Mouse (Mus musculus) lung, postnatal 0 days (tissue): ENCODE data around the gene Gm21958.

Experiments used
- CTCF ChIP-seq: IDR thresholded peaks from 2 replicates; pipeline ENCODE4 v1.5.1; 2016; ENCODE audit warnings: antibody characterized with exemption, mild to moderate bottlenecking
- EP300 ChIP-seq: IDR thresholded peaks from 2 replicates; pipeline ENCODE4 v1.6.1; 2016; ENCODE audit warnings: antibody characterized with exemption, mild to moderate bottlenecking, control low read depth

GRCm38 (mm10) chr3:54699759-54700301 lies 14.3 kb downstream of the Gm21958 start:
- TF ChIP-seq EP300 (no peak), CTCF (no peak)
